Mouse (Mus musculus) liver, adult (tissue): Measurements from ENCODE around the gene Dgcr2.

Experiments
- GATA4 ChIP-seq: IDR thresholded peaks from 2 replicates; pipeline ENCODE4 v1.6.1; 2014; ENCODE audit warnings: mild to moderate bottlenecking, low read length; ENCODE audit not compliant: insufficient replicate concordance

Dgcr2 gene

GRCm38 (mm10) chr16:17898462-17898861 is at the start of gene Dgcr2, which contains the start of gene Tssk2:
Gene Dgcr2, minus strand, starts transcription at chr16:17898562.
Gene Tssk2, plus strand, starts transcription at chr16:17898637.
- TF ChIP-seq GATA4: no peak

- no peak for TF ChIP-seq GATA4
These were observed 46.9 kb upstream of the Dgcr2 start for GRCm38 (mm10) chr16:17945081-17945831.

DNA sequence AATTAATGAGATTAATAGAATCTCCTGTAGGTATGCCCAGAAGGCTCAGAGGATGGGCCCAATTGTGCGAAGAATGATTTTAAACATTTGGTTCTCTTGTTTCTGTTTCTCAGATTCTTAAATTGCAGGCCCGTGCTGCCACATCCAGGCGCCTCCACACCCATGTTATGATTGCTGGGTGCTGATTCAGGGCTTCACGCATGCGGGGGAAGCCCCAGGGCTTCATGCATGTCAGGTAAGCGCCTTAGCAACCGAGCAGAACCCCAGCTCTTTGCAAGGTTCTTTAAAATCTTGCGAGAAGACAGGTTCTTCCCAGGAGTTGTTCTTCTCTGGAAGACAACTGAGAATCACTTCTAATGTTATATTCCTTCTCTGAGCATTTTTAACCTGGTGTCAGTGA is 45.1 kb upstream of the Dgcr2 start:
- no peak for TF ChIP-seq GATA4

DNA sequence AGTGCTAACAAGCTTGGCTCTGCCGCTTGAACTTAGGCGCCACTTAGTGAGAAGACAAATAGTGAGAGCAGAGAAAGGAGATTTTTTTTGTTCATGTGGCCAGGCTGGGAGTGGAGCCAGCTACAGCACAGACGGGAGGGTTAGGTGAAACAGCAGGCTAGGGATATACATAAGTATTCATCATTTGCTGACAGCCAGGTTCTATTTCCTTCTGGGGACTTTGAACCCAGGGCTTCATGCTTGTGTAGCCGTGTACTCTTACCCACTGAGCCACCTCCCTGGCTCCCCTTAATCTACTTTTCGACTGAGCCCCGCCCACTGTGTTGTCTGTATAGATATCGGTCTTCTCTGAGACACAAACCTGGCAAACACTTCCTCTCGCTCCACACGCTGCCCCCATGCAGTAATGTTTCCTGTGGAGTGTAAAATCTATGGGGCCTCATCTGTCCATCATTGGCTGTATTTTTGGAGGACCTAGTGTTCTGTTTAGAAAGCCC is 40.9 kb upstream of the Dgcr2 start:
- TF ChIP-seq GATA4: no peak

DNA sequence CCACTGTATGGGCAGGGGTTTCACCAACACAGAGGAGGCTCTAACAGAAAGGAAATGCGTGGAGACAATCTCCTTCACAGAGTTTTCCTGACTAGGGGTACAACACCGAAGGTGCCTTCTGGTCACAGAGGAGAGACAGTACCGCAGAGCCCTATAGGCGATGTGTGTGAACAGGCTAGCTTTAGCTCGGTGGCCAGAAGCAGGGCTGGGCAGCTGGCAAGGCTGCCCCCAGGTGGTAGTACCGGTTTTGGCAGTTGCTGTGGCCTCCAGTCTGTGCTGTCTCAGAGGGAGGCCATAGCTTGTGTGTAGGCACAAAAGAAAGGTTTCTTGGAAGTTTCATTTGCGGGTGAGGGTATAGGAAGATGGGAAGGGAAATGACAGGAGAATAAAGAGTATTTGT is 40.5 kb upstream of the Dgcr2 start:
- TF ChIP-seq GATA4: no peak

- no peak for TF ChIP-seq GATA4
These were observed 39.8 kb upstream of the Dgcr2 start for GRCm38 (mm10) chr16:17938187-17938586.

DNA sequence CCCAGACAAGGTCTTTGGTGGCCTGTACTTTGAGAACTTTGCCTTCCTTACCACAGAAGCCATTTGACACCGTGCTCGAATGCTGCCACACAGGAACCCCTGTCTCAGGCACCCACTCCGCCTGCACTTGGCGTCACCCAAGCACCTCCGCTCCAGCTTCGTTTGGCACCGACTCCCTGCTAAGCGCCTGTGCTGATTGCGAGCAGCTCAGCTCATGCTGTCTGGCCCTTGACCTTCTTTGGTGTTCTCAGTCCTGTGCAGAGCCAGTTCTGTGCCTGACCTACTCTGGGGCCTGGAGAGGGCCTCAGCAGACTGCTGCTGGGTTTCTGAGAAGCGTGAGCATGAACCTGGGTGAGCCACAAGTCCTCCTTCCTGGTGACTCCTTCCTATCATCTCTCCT is 38.4 kb upstream of the Dgcr2 start:
- TF ChIP-seq GATA4: no peak

DNA sequence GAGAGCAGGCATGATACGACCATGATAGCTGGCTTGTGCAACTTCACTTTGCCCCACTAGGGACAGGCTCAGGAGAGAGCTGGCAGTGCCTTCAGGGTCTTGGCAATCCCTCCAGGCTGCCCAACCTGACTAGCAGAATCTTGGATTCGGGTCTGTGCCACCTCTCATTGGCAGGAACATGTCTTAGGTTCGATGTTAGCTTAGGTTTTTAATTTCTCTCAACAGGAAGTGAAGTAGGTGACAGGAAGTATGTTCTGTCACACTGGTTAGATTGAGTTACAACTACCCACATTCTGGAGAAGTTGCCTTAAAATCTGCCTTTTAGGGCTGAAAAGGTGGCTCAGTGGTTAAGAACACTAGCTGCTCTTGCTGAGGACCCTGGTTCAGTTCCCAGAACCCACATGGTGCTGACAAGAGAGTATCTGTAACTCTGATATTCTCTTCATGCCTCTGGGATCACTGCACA is 36.1 kb upstream of the Dgcr2 start:
- TF ChIP-seq GATA4: no peak

GRCm38 (mm10) chr16:17933594-17934444 is 35.5 kb upstream of the Dgcr2 start:
- TF ChIP-seq GATA4: no peak

GRCm38 (mm10) chr16:17931906-17932460 is 33.6 kb upstream of the Dgcr2 start:
- TF ChIP-seq GATA4: no peak

DNA sequence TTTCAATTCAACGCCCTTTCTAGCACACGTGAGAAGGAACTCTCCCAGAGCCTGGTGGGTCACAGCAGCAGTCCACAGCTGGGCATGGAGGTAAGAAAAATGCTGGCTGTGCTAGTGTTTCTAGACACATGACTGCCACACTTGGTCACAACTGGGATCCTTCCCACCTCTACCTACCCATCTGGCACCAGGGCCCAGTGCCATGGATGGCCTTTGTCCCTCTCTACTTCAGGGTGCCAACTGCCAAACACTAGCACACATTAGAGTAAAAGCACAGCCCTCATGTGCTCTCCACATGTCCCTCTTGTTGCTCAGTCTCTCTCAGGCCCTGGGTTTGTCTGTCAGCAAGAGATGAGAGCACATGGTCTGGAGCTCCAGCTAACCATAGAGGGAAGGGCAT is 31.3 kb upstream of the Dgcr2 start:
- no peak for TF ChIP-seq GATA4

- no peak for TF ChIP-seq GATA4
These were observed 30.8 kb upstream of the Dgcr2 start for GRCm38 (mm10) chr16:17929211-17929610.

- TF ChIP-seq GATA4: no peak
These were observed 30.3 kb upstream of the Dgcr2 start for GRCm38 (mm10) chr16:17928627-17929104.

GRCm38 (mm10) chr16:17928087-17928580 is 29.8 kb upstream of the Dgcr2 start, which contains the start of gene Slc25a1:
Gene Slc25a1, minus strand, starts transcription at chr16:17928219.
- TF ChIP-seq GATA4: no peak

DNA sequence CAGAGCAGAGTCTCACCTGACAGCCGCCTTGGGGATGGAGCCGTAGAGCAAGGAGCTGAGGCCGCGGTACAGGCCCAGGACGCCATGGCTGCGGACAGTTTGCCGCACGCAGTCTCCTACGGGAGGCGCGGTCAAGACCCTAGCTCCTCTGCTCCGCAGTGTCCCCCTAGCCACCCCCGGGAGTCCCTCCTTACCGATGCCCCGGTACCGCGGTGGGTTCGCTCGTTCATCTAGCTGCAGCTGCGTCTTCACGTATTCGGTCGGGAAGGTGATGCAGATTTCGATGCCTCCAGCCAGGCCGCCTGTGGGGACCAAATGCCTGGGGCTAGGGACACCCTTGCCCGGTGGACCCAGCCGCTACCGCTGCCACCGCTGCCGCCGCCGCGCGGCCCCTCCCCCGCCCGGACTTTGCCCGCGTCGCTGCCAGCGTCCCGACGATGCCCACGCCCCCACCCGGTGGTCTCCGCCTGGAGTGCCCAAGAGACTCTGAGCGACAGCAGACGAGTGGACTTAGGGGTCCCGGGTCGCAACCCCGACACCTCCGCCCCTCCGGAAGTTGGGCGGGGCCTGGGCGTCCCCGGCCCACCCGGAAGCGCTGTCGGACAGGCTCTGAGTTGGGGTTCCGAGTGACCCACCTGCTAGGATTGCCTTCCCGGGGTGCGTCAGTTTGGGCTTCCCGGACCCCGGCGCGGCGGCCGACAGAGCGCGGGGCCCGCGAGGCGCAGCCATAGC is 29.2 kb upstream of the Dgcr2 start:
- no peak for TF ChIP-seq GATA4

GRCm38 (mm10) chr16:17922163-17922538 is 23.8 kb upstream of the Dgcr2 start:
- TF ChIP-seq GATA4: no peak
